Mouse (Mus musculus) lung, adult 2 months (tissue): ENCODE data around the gene Trip10.

Experiments
- CTCF ChIP-seq: fragments of 200-500 bp; IDR thresholded peaks from 2 replicates; pipeline ENCODE4 v1.5.1; 2011; ENCODE audit warnings: mild to moderate bottlenecking, low read length, control low read depth; ENCODE audit not compliant: insufficient read depth
- POLR2A ChIP-seq: fragments of 200-500 bp; IDR thresholded peaks from 2 replicates; pipeline ENCODE4 v1.6.1; 2011; ENCODE audit warnings: low read depth, mild to moderate bottlenecking, control low read depth, low read length, borderline replicate concordance; ENCODE audit errors: extremely low read depth

DNA sequence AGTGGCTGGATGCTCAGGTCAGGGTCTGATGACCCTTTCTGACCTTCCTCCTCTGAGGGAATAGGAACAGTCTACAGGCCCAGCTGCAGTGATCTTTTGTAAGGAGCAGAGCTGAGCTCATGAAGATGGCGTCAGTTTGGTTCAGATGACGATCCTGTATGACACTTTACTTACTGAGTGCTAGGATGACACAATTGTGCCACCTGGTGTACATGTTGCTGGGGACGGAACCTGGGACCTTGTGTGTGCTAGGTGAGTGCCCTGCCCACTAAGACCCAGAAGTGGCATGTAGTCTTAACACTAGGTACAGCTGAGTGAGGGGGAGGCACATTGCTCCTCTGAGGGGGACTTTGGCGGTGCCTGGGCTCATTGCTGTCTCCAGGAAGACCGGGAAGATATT, 34.7 kb downstream of the Trip10 start:
- TF ChIP-seq POLR2A (no peak), CTCF (no peak)
